Mouse (Mus musculus): ENCODE data around the gene Rsph3a. TPM values are rescaled to one million over a fixed set of nuclear protein-coding genes. Genes with fewer than 3 reads are reported as not detected.
"Not testable (repeated sequence)": the region's sequence is repeated elsewhere in the genome, so short reads cannot be mapped to it uniquely, and the experiment has no call there.

Rsph3a gene
- polyA plus RNA-seq (2014; fragmentation: Nextera tagmentation; extraction: Ambion mirVana): 59.9 and 62.4 TPM in 2 replicates

GRCm38 (mm10) chr17:7945117-7946052 is at the start of gene Rsph3a:
Gene Rsph3a, plus strand, starts transcription at chr17:7945614.
- not testable (repeated sequence) for H3K36me3 ChIP-seq (ENCODE audit: control insufficient read depth, insufficient read depth, low read length); H3K27me3 ChIP-seq (ENCODE audit: control insufficient read depth, insufficient read depth, low read length); H3K9me3 ChIP-seq (ENCODE audit: control insufficient read depth, low read length); H3K4me1 ChIP-seq (ENCODE audit: control insufficient read depth, insufficient read depth, low read length)
- Histone ChIP-seq H3K27ac (ENCODE audit: low read depth, low read length) (peak within 1 kb of the TSS; percentile 67), H3K9ac (ENCODE audit: low read length) (peak within 1 kb of the TSS; percentile 60), H3K4me2 (ENCODE audit: low read depth) (peak within 1 kb of the TSS; percentile 48), H3K4me3 (ENCODE audit: low read depth, low read length) (peak within 1 kb of the TSS; percentile 48)
- 4% methylated on average over 52 of the region's 58 CpGs for WGBS
- peak; percentile 99 for ATAC-seq (ENCODE audit: insufficient read depth, low FRiP score, low TSS enrichment)
- peak; percentile 92 for DNase-seq (ENCODE audit: low spot score)

- Histone ChIP-seq H3K4me2 (ENCODE audit: low read depth) (no peak overlapping the region), H3K36me3 (ENCODE audit: control insufficient read depth, insufficient read depth, low read length) (no peaks in the 10 kb centered on the region), H3K4me1 (ENCODE audit: control insufficient read depth, insufficient read depth, low read length) (no peaks in the 10 kb centered on the region), H3K9ac (ENCODE audit: low read length) (no peak overlapping the region), H3K27me3 (ENCODE audit: control insufficient read depth, insufficient read depth, low read length) (no peaks in the 10 kb centered on the region), H3K9me3 (ENCODE audit: control insufficient read depth, low read length) (no peaks in the 10 kb centered on the region), H3K27ac (ENCODE audit: low read depth, low read length) (no peak overlapping the region), H3K4me3 (ENCODE audit: low read depth, low read length) (no peak overlapping the region)
- no peak for ATAC-seq (ENCODE audit: insufficient read depth, low FRiP score, low TSS enrichment)
- WGBS: 75% methylated on average over 10 of the region's 10 CpGs
- no peak for DNase-seq (ENCODE audit: low spot score)
Observed at GRCm38 (mm10) chr17:7896047-7896635, 49.3 kb upstream of the Rsph3a start.

GRCm38 (mm10) chr17:7897120-7897519 is 48.3 kb upstream of the Rsph3a start:
- no peak overlapping the region for H3K4me3 ChIP-seq (ENCODE audit: low read depth, low read length)
- DNase-seq (ENCODE audit: low spot score) (no peak), ATAC-seq (ENCODE audit: insufficient read depth, low FRiP score, low TSS enrichment) (no peak)
- no peaks in the 10 kb centered on the region for H3K27me3 ChIP-seq (ENCODE audit: control insufficient read depth, insufficient read depth, low read length)
- H3K9ac ChIP-seq (ENCODE audit: low read length): no peak overlapping the region
- no peaks in the 10 kb centered on the region for H3K4me1 ChIP-seq (ENCODE audit: control insufficient read depth, insufficient read depth, low read length)
- no peak overlapping the region for H3K27ac ChIP-seq (ENCODE audit: low read depth, low read length)
- H3K36me3 ChIP-seq (ENCODE audit: control insufficient read depth, insufficient read depth, low read length): no peaks in the 10 kb centered on the region
- no peak overlapping the region for H3K4me2 ChIP-seq (ENCODE audit: low read depth)
- WGBS: 87% methylated on average over 11 of the region's 11 CpGs
- no peaks in the 10 kb centered on the region for H3K9me3 ChIP-seq (ENCODE audit: control insufficient read depth, low read length)

- H3K9ac ChIP-seq (ENCODE audit: low read length): no peak overlapping the region
- WGBS: 78% methylated on average over 4 of the region's 4 CpGs
- H3K4me2 ChIP-seq (ENCODE audit: low read depth): no peak overlapping the region
- no peak for ATAC-seq (ENCODE audit: insufficient read depth, low FRiP score, low TSS enrichment)
- no peaks in the 10 kb centered on the region for H3K27me3 ChIP-seq (ENCODE audit: control insufficient read depth, insufficient read depth, low read length)
- H3K4me3 ChIP-seq (ENCODE audit: low read depth, low read length): no peak overlapping the region
- DNase-seq (ENCODE audit: low spot score): no peak
- H3K4me1 ChIP-seq (ENCODE audit: control insufficient read depth, insufficient read depth, low read length): no peaks in the 10 kb centered on the region
- no peaks in the 10 kb centered on the region for H3K9me3 ChIP-seq (ENCODE audit: control insufficient read depth, low read length)
- no peaks in the 10 kb centered on the region for H3K36me3 ChIP-seq (ENCODE audit: control insufficient read depth, insufficient read depth, low read length)
- H3K27ac ChIP-seq (ENCODE audit: low read depth, low read length): no peak overlapping the region
Observed at GRCm38 (mm10) chr17:7897756-7898155, 47.7 kb upstream of the Rsph3a start.

GRCm38 (mm10) chr17:7899233-7899632 is 46.2 kb upstream of the Rsph3a start:
- Histone ChIP-seq H3K4me2 (ENCODE audit: low read depth) (no peak overlapping the region), H3K36me3 (ENCODE audit: control insufficient read depth, insufficient read depth, low read length) (no peaks in the 10 kb centered on the region), H3K9ac (ENCODE audit: low read length) (no peak overlapping the region), H3K27ac (ENCODE audit: low read depth, low read length) (no peak overlapping the region), H3K27me3 (ENCODE audit: control insufficient read depth, insufficient read depth, low read length) (no peaks in the 10 kb centered on the region), H3K4me3 (ENCODE audit: low read depth, low read length) (no peak overlapping the region), H3K9me3 (ENCODE audit: control insufficient read depth, low read length) (no peaks in the 10 kb centered on the region), H3K4me1 (ENCODE audit: control insufficient read depth, insufficient read depth, low read length) (no peaks in the 10 kb centered on the region)
- DNase-seq (ENCODE audit: low spot score) (no peak), ATAC-seq (ENCODE audit: insufficient read depth, low FRiP score, low TSS enrichment) (no peak)
- 63% methylated on average over 6 of the region's 6 CpGs for WGBS

- Histone ChIP-seq H3K4me3 (ENCODE audit: low read depth, low read length) (no peak overlapping the region), H3K27ac (ENCODE audit: low read depth, low read length) (no peak overlapping the region), H3K9ac (ENCODE audit: low read length) (no peak overlapping the region), H3K36me3 (ENCODE audit: control insufficient read depth, insufficient read depth, low read length) (no peaks in the 10 kb centered on the region), H3K27me3 (ENCODE audit: control insufficient read depth, insufficient read depth, low read length) (no peaks in the 10 kb centered on the region), H3K4me1 (ENCODE audit: control insufficient read depth, insufficient read depth, low read length) (no peaks in the 10 kb centered on the region), H3K4me2 (ENCODE audit: low read depth) (no peak overlapping the region), H3K9me3 (ENCODE audit: control insufficient read depth, low read length) (no peaks in the 10 kb centered on the region)
- DNase-seq (ENCODE audit: low spot score) (no peak), ATAC-seq (ENCODE audit: insufficient read depth, low FRiP score, low TSS enrichment) (no peak)
- WGBS: 82% methylated on average over 4 of the region's 4 CpGs
Observed at GRCm38 (mm10) chr17:7899961-7900360, 45.5 kb upstream of the Rsph3a start.

- Histone ChIP-seq H3K27ac (ENCODE audit: low read depth, low read length) (no peak overlapping the region), H3K4me3 (ENCODE audit: low read depth, low read length) (no peak overlapping the region), H3K27me3 (ENCODE audit: control insufficient read depth, insufficient read depth, low read length) (no peaks in the 10 kb centered on the region), H3K4me2 (ENCODE audit: low read depth) (no peak overlapping the region), H3K9ac (ENCODE audit: low read length) (no peak overlapping the region), H3K9me3 (ENCODE audit: control insufficient read depth, low read length) (no peaks in the 10 kb centered on the region), H3K4me1 (ENCODE audit: control insufficient read depth, insufficient read depth, low read length) (no peaks in the 10 kb centered on the region), H3K36me3 (ENCODE audit: control insufficient read depth, insufficient read depth, low read length) (no peaks in the 10 kb centered on the region)
- 87% methylated on average over 2 of the region's 2 CpGs for WGBS
- DNase-seq (ENCODE audit: low spot score) (no peak), ATAC-seq (ENCODE audit: insufficient read depth, low FRiP score, low TSS enrichment) (no peak)
Observed at GRCm38 (mm10) chr17:7901536-7901935, 43.9 kb upstream of the Rsph3a start.

- ATAC-seq (ENCODE audit: insufficient read depth, low FRiP score, low TSS enrichment) (no peak), DNase-seq (ENCODE audit: low spot score) (no peak)
- Histone ChIP-seq H3K4me3 (ENCODE audit: low read depth, low read length) (no peak overlapping the region), H3K27ac (ENCODE audit: low read depth, low read length) (no peak overlapping the region), H3K9me3 (ENCODE audit: control insufficient read depth, low read length) (no peaks in the 10 kb centered on the region), H3K4me2 (ENCODE audit: low read depth) (no peak overlapping the region), H3K4me1 (ENCODE audit: control insufficient read depth, insufficient read depth, low read length) (no peaks in the 10 kb centered on the region), H3K36me3 (ENCODE audit: control insufficient read depth, insufficient read depth, low read length) (no peaks in the 10 kb centered on the region), H3K27me3 (ENCODE audit: control insufficient read depth, insufficient read depth, low read length) (no peaks in the 10 kb centered on the region), H3K9ac (ENCODE audit: low read length) (no peak overlapping the region)
- WGBS: 80% methylated on average over 3 of the region's 3 CpGs
Observed at GRCm38 (mm10) chr17:7902362-7902761, 43.1 kb upstream of the Rsph3a start.

- Histone ChIP-seq H3K9me3 (ENCODE audit: control insufficient read depth, low read length) (no peaks in the 10 kb centered on the region), H3K27me3 (ENCODE audit: control insufficient read depth, insufficient read depth, low read length) (no peaks in the 10 kb centered on the region), H3K9ac (ENCODE audit: low read length) (no peak overlapping the region), H3K4me2 (ENCODE audit: low read depth) (no peak overlapping the region), H3K4me3 (ENCODE audit: low read depth, low read length) (no peak overlapping the region), H3K36me3 (ENCODE audit: control insufficient read depth, insufficient read depth, low read length) (no peaks in the 10 kb centered on the region), H3K4me1 (ENCODE audit: control insufficient read depth, insufficient read depth, low read length) (no peaks in the 10 kb centered on the region), H3K27ac (ENCODE audit: low read depth, low read length) (no peak overlapping the region)
- ATAC-seq (ENCODE audit: insufficient read depth, low FRiP score, low TSS enrichment) (no peak), DNase-seq (ENCODE audit: low spot score) (no peak)
- 24% methylated on average over 2 of the region's 2 CpGs for WGBS
Observed at GRCm38 (mm10) chr17:7904992-7905391, 40.4 kb upstream of the Rsph3a start.

Measured in neural tube, embryonic 11.5 days (tissue).